Mouse (Mus musculus): ENCODE measurements around the gene Gm10073.

DNA sequence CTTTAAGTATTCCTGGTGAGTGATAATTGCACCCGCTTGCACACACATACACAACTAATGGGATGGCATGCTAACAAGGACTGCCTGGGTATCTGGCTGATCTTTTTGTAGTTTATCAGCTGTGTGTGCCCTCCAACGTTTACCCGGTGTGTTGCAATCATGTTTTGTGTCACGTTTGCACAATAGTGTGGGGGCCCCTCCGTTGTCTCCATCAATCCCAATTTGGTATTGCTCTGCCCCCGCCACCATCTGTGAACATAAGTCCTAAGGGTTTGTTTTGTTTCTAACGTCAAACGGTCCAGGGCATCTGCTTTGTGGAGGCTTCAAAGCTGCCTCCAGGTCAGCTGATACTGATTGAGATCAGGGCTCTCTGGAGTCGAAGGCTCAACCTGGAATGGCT, 13.4 kb downstream of the Gm10073 start:
- no peak for TF ChIP-seq GATA1 (IDR thresholded peaks at IDR 0.05; ENCODE audit: borderline replicate concordance, low read length)
- no peak for TF ChIP-seq FLI1 (IDR thresholded peaks at IDR 0.05; ENCODE audit: low read length)
